Mouse (Mus musculus) neural tube, embryonic 13.5 days (tissue): ENCODE results near the gene C5ar2. TPM values are rescaled to one million over a fixed set of nuclear protein-coding genes. Genes with fewer than 3 reads are reported as not detected.

Experiments used
- ATAC-seq: fragments of 200-750 bp; cut with Nextera tagmentation; 2 replicates; pipeline ENCODE4 v1.8.0; 2017; ENCODE audit warnings: low read depth, mild to moderate bottlenecking, moderate TSS enrichment, moderate library complexity
- H3K27ac ChIP-seq: fragments of 300-500 bp; sonication (generic); replicated peaks from 2 replicates; pipeline ENCODE4 v1.5.1; 2015; ENCODE audit warnings: moderate library complexity, mild to moderate bottlenecking, inconsistent platforms
- H3K27me3 ChIP-seq: fragments of 300-500 bp; sonication (generic); 2 replicates; pipeline ENCODE4 v1.6.1; 2015; ENCODE audit warnings: mild to moderate bottlenecking, inconsistent platforms
- H3K36me3 ChIP-seq: fragments of 300-500 bp; sonication (generic); 2 replicates; pipeline ENCODE4 v1.6.1; 2015; ENCODE audit warnings: mild to moderate bottlenecking, inconsistent platforms
- H3K4me1 ChIP-seq: fragments of 300-500 bp; sonication (generic); replicated peaks from 2 replicates; pipeline ENCODE4 v1.6.1; 2015; ENCODE audit warnings: inconsistent platforms
- H3K4me2 ChIP-seq: fragments of 300-500 bp; sonication (generic); 2 replicates; pipeline ENCODE4 v1.6.1; 2015; ENCODE audit warnings: inconsistent platforms, mild to moderate bottlenecking, moderate library complexity
- H3K4me3 ChIP-seq: fragments of 300-500 bp; sonication (generic); 2 replicates; pipeline ENCODE4 v1.5.1; 2015; ENCODE audit warnings: mild to moderate bottlenecking, inconsistent platforms
- H3K9ac ChIP-seq: fragments of 300-500 bp; sonication (generic); 2 replicates; pipeline ENCODE4 v1.6.1; 2015; ENCODE audit warnings: moderate library complexity, mild to moderate bottlenecking, inconsistent platforms
- H3K9me3 ChIP-seq: fragments of 300-500 bp; sonication (generic); 2 replicates; pipeline ENCODE4 v1.6.1; 2016; ENCODE audit warnings: inconsistent platforms
- WGBS: fragments of 180-500 bp; shearing (Covaris S2); methylation state at CpG from one replicate; pipeline ENCODE4 v1.1.7; 2015; 5-methylcytosine and 5-hydroxymethylcytosine counted together
- polyA plus RNA-seq: library from polyadenylated mRNA; unstranded; fragments of >200 nt; fragmentation: Nextera tagmentation; extraction: Ambion mirVana; gene quantifications from 2 replicates; pipeline ENCODE4 v1.2.1, GENCODE M21; 2015

Gene C5ar2
- polyA plus RNA-seq, 1 experiment from 2014 or later = 0.15 TPM

DNA sequence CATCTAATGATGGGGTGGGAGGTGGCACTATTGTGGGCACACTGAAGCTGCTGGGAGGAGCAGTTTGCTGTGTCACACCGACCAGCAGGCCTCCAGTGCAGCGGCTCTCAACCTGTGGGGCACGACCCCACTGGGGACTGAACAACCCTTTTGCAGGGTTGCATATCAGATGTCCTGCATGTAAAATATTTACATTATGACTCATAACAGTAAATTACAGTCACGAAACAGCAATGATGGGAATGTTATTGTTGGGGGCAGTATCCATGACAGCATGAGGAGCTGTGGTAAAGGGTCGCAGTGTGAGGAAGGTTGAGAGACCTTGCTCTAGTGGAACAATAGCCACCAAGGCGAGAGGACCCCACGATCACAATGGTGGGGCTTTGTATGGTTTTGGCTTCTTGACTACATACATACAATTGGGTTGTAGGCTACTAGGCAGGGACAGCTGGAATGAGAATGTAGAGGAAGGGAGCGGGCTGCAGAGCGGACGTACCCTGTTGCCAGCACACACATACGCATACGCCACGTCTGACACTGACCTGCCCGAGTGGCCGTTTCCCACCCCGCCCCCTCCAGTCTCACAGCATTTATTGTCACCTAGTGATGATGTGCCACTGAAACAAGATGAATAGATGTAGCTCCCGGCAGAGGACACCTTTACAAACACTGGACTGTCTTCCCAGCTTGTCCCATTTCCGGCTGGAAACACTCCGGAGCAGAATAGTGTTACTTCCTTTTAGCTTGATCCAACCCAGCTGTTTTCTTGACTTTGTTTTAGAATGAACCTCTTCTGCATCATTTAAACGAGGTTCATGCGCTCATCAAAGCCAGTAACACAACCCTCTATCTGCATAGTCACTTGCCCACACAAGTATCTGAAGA lies 34.9 kb downstream of the C5ar2 start:
- 90% methylated on average over 21 of the region's 21 CpGs for WGBS

DNA sequence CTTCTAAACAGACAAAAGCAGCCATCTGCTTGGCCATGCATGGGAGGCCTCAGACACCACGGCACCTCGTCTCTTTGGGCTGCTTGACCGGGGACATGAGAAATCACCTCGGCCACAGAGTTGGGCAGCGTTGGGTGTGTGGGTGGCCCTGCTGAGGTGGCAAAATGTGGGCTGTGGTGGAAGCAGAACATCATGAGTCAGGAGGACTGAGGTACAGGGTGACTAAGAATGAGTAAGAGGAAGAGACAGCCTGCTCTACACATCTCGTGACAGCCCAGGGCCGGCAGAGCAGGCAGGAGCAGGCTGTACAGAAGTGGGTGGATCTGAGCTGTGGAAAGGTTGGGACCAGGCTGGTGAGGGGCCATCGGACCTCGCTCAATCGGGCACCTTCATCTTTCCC lies 36.5 kb downstream of the C5ar2 start:
- ATAC-seq = no peak
- H3K36me3 ChIP-seq = peaks cover 93% of the 10 kb centered on the region
- H3K9me3 ChIP-seq = no peaks in the 10 kb centered on the region
- H3K27me3 ChIP-seq = no peaks in the 10 kb centered on the region
- no peaks in the 10 kb centered on the region for H3K4me1 ChIP-seq
- no peak overlapping the region for H3K27ac ChIP-seq
- 90% methylated on average over 10 of the region's 10 CpGs for WGBS
- no peak overlapping the region for H3K4me3 ChIP-seq
- H3K9ac ChIP-seq = no peak overlapping the region
- no peak overlapping the region for H3K4me2 ChIP-seq

More for the DNA sequence above, 34.9 kb downstream of the C5ar2 start:
- no peak for ATAC-seq
- Histone ChIP-seq H3K27me3 (no peaks in the 10 kb centered on the region), H3K9ac (no peak overlapping the region), H3K36me3 (peaks cover 93% of the 10 kb centered on the region), H3K27ac (no peak overlapping the region), H3K4me3 (no peak overlapping the region), H3K4me1 (no peaks in the 10 kb centered on the region), H3K4me2 (no peak overlapping the region), H3K9me3 (no peaks in the 10 kb centered on the region)

DNA sequence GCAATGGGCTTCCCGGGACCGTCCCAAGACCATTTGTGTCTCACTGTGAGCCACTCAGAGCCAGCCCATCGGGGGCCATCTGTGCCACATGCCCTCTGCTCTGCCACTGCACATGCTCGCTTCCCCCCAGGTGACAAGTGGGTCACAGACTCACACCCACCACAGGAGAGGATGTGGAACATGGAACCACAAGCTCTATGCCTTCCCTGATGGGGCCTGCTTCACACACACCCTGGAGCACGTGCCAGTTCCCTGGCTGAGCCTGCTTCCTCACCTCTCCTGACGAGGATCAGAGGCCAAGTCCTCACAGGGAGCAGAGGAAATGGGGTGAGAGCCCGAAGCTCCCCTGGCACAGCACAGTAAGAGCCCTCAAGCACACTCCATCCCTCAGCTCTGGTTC lies 36.9 kb downstream of the C5ar2 start:
- no peak overlapping the region for H3K27ac ChIP-seq
- peaks cover 95% of the 10 kb centered on the region for H3K36me3 ChIP-seq
- no peak overlapping the region for H3K4me2 ChIP-seq
- H3K9me3 ChIP-seq = no peaks in the 10 kb centered on the region
- H3K4me1 ChIP-seq = no peaks in the 10 kb centered on the region
- 86% methylated on average over 7 of the region's 7 CpGs for WGBS
- H3K27me3 ChIP-seq = no peaks in the 10 kb centered on the region
- H3K9ac ChIP-seq = no peak overlapping the region
- no peak for ATAC-seq
- H3K4me3 ChIP-seq = no peak overlapping the region

DNA sequence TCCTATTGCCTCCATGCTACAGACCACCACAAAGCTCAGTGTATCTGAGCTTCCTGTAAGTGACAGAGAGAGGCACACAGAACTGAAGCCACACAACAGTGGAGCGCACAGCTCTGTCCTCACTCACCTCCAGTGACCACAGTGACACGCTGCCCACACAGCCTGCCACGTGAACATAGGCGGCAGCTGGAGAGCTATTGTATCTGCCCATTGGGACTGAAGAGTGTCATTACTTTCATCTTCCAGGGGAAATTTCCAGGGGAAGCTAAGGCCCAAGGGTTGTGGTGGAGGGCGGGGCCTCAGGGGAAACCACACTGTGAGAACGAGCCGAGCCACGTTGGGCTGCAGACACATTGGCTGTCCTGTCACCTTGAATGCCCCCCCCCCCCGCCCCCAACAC lies 39.2 kb downstream of the C5ar2 start:
- ATAC-seq = no peak
- H3K36me3 ChIP-seq = peaks cover 94% of the 10 kb centered on the region

DNA sequence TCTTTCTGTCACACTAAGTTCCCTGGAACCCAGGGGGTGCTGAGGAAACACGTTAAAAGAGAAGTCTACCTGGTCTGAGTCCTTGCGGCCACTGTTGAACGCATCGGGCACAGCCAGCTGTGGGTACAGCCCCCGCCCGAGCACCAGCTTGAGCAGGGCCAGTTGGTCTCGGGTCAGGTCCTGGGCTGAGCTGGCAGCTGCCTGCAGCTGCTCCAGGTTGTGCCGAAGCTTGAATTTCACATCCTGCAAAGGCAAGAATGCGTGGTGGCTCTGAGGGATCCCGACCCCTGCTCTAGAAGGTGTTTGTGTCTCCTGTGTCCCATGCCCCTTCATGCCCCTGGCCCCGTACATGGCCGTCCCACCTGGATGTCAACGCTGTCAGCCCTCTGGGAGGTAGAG lies 40.5 kb downstream of the C5ar2 start:
- no peak overlapping the region for H3K9ac ChIP-seq
- no peaks in the 10 kb centered on the region for H3K27me3 ChIP-seq
- no peak overlapping the region for H3K27ac ChIP-seq
- H3K36me3 ChIP-seq = peaks cover 94% of the 10 kb centered on the region
- no peak overlapping the region for H3K4me3 ChIP-seq
- WGBS = 91% methylated on average over 13 of the region's 13 CpGs
- H3K4me2 ChIP-seq = no peak overlapping the region
- H3K4me1 ChIP-seq = no peaks in the 10 kb centered on the region
- no peaks in the 10 kb centered on the region for H3K9me3 ChIP-seq
- ATAC-seq = no peak

More for the DNA sequence above, 39.2 kb downstream of the C5ar2 start:
- Histone ChIP-seq H3K9me3 (no peaks in the 10 kb centered on the region), H3K27ac (no peak overlapping the region), H3K4me1 (no peaks in the 10 kb centered on the region), H3K9ac (no peak overlapping the region), H3K4me3 (no peak overlapping the region), H3K4me2 (no peak overlapping the region), H3K27me3 (no peaks in the 10 kb centered on the region)
- 81% methylated on average over 9 of the region's 9 CpGs for WGBS

DNA sequence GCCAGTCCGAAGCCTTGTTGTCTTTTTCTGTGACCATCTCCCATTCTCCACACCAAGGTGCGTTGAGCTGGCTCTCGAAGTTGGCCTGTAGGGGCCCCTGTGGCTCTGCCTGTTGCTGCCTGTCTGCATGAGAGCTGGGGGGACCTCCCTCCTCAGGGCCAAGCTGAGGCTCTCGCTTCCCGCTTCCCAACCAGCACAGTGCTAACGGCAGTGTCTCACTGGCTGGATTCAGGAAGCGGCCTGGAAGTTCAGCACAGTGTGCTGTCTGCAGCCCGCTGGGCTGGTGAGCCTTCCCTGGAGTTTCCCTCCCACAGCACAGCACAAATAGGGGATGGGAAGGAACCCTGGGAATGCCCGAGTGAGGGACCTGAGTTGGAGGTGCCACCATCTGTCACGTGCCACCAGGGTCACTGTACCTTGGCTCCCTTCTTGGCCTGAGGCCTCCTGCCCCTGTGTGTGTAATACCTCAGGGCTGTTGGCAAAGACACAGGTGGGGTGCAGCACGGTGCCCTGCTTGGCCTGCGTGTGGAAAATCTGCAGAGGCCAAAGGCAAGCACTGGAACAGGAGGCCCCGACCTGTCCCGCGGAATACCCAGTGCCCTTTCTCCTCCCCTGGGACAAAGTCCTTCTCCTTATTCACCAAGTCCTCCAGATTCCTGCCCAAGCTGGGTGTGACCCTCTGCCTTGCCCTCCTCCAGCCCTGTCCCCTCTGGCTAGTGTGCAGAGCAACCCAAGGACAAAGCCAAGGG lies 41.0 kb downstream of the C5ar2 start:
- ATAC-seq = no peak
- H3K4me2 ChIP-seq = no peak overlapping the region
- no peaks in the 10 kb centered on the region for H3K27me3 ChIP-seq
- H3K36me3 ChIP-seq = peaks cover 97% of the 10 kb centered on the region
- no peak overlapping the region for H3K27ac ChIP-seq
- H3K4me1 ChIP-seq = no peaks in the 10 kb centered on the region
- 85% methylated on average over 15 of the region's 15 CpGs for WGBS
- H3K4me3 ChIP-seq = no peak overlapping the region
- no peak overlapping the region for H3K9ac ChIP-seq
- no peaks in the 10 kb centered on the region for H3K9me3 ChIP-seq

DNA sequence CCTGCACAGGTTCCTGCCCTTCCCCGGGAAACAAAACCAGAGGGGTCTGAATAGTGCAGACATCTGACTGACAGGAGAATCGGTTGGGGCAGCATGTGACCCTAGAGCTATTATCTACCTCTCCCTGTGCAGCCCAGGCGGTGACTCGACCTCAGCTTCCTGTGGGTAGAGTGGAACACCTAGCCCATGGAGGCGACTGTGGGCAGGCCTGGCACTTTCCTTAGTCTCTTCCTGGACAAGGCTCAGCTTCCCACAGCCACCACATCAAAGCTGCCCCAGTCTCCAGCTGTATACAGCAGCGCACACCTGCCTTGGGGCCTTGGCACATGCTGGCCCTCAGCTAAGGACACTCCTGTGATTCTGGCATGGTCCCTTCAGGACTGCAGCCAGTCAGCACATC lies 42.8 kb downstream of the C5ar2 start:
- Histone ChIP-seq H3K27me3 (no peaks in the 10 kb centered on the region), H3K27ac (no peak overlapping the region), H3K9me3 (no peaks in the 10 kb centered on the region), H3K4me1 (0 out of 2 replicates have a peak, but pooled peaks cover 4% of the 10 kb centered on the region), H3K4me3 (no peak overlapping the region), H3K9ac (no peak overlapping the region), H3K4me2 (no peak overlapping the region), H3K36me3 (peaks cover 97% of the 10 kb centered on the region)
- ATAC-seq = no peak
- WGBS = 85% methylated on average over 6 of the region's 6 CpGs

DNA sequence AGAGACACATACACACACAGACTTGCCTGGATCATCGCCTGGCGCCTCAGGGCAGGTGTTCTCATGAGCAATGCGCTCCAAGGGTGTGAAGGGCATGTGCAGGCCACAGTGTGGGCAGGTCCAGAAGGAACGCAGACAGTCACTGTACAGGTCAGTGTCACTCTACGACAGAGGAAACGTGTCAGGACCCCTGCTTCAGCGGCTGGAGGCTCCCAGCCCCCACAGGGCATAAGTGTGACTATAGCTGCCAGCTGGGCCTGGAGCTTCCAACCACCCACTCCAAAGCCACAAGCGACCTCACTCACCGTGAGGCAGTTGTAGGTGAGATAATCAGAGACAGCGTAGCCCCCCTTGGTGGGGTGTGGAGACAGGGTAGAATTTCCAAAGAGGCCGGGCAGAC lies 45.4 kb downstream of the C5ar2 start:
- Histone ChIP-seq H3K36me3 (peaks cover 81% of the 10 kb centered on the region), H3K4me2 (no peak overlapping the region), H3K27me3 (no peaks in the 10 kb centered on the region), H3K4me1 (0 out of 2 replicates have a peak, but pooled peaks cover 4% of the 10 kb centered on the region), H3K9me3 (no peaks in the 10 kb centered on the region), H3K4me3 (no peak overlapping the region), H3K9ac (no peak overlapping the region), H3K27ac (no peak overlapping the region)
- ATAC-seq = no peak
- 93% methylated on average over 11 of the region's 11 CpGs for WGBS

DNA sequence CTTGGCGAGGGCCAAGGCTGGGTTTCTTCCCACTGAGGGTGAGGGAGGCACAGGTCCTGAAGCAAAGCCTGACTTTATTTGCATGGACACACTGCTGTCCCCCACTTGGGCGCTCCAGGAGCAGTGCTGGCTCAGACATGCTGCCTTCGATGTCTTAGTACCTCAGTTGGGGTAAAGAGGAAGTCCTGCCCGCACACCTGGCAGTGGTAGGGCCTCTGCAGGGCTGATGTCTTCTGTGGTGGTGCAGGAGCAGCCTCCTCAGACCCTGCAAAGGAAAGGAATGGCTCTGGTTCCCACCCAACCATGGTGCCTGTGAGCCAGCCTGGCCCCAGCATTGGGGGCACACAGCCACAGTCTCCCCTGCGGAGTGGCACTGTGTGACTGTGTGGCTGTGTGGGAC lies 46.8 kb downstream of the C5ar2 start:
- H3K9me3 ChIP-seq = no peaks in the 10 kb centered on the region
- ATAC-seq = no peak
- 76% methylated on average over 5 of the region's 5 CpGs for WGBS

DNA sequence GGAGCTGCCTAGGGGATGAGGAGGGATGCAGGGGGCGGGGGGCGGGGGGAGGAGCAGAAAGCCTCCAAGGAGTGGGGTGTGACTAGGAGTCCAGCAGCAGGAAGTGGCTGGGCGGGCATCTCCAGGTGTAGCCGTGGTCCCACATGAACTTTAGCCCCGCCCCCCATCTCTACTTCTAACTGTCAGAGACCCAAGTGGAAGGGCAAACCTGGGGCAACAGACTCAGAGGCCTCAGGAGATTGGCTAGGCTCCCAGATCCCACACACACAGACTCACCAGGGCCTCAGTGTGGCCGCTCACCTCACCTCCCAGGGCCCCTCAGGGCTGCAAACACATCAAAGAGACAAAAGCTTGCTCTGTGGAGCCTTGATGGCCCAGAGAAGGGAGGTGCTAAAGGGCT lies 47.3 kb downstream of the C5ar2 start:
- H3K4me2 ChIP-seq = no peak overlapping the region
- no peaks in the 10 kb centered on the region for H3K9me3 ChIP-seq
- 63% methylated on average over 6 of the region's 6 CpGs for WGBS
- ATAC-seq = no peak
- H3K4me1 ChIP-seq = peaks cover 8% of the 10 kb centered on the region; the same call in 1 of the 2 replicates
- no peak overlapping the region for H3K9ac ChIP-seq
- no peak overlapping the region for H3K4me3 ChIP-seq
- H3K27me3 ChIP-seq = no peaks in the 10 kb centered on the region
- peaks cover 61% of the 10 kb centered on the region for H3K36me3 ChIP-seq
- H3K27ac ChIP-seq = no peak overlapping the region

More for the DNA sequence above, 46.8 kb downstream of the C5ar2 start:
- H3K4me2 ChIP-seq = no peak overlapping the region
- H3K27me3 ChIP-seq = no peaks in the 10 kb centered on the region
- no peak overlapping the region for H3K27ac ChIP-seq
- H3K4me1 ChIP-seq = peaks cover 6% of the 10 kb centered on the region; the same call in 1 of the 2 replicates
- H3K9ac ChIP-seq = no peak overlapping the region
- H3K4me3 ChIP-seq = no peak overlapping the region
- peaks cover 67% of the 10 kb centered on the region for H3K36me3 ChIP-seq

DNA sequence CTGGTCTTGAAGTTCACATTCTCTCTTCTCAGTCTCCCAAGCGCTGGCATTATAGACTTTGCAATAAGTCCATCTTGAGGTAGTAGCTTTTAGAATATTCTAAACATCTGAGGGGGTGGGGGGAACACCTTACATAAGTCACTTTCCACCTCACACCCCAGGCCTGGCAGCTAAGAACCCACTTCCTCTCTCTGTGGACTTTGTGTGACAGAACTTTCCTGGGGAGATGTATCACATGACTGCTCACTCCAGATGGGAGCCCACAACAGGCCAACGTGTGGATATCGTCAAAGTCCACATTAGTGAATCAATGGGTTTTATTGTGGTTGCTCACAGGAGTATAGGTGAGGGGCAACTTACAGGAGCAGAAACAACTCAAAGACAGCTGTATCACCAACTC lies 50.3 kb downstream of the C5ar2 start:
- Histone ChIP-seq H3K4me3 (no peak overlapping the region), H3K4me2 (no peak overlapping the region), H3K4me1 (peaks cover 8% of the 10 kb centered on the region; the same call in 1 of the 2 replicates), H3K9ac (no peak overlapping the region), H3K27me3 (no peaks in the 10 kb centered on the region), H3K27ac (no peak overlapping the region), H3K36me3 (peaks cover 33% of the 10 kb centered on the region), H3K9me3 (no peaks in the 10 kb centered on the region)
- 68% methylated on average over 3 of the region's 3 CpGs for WGBS
- no peak for ATAC-seq

DNA sequence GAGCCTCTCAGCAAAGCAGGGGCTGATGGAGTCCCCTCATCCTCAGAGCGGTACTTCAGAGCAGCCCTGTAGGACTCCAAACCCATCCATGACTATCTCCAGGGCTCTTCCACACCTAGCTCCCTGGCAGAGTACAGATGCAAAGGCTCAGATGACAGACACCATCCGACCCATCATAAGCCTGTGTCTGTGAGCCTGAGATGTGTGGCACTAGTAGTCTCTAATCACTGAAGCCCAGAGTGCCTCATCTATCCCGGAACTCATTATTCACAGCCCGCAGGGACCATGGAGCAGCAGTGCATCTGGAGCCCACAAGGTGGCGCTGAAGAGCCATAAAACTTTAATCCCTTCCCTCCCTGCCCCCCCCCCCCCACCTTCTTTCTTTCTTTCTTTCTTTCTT lies 51.6 kb downstream of the C5ar2 start:
- Histone ChIP-seq H3K36me3 (peaks cover 19% of the 10 kb centered on the region), H3K27ac (no peak overlapping the region), H3K4me2 (no peak overlapping the region), H3K4me1 (peaks cover 7% of the 10 kb centered on the region; the same call in 1 of the 2 replicates), H3K27me3 (no peaks in the 10 kb centered on the region), H3K9ac (no peak overlapping the region), H3K4me3 (no peak overlapping the region), H3K9me3 (no peaks in the 10 kb centered on the region)
- ATAC-seq = peak; percentile 46; the same call in 1 of the 2 replicates
- 18% methylated on average over 5 of the region's 5 CpGs for WGBS
